Comparison of ENCODE assay signal across 22 mouse cellular contexts in genomic region chr8:89303326-89303725, GRCm38 (mm10).
A peak's percentile ranks its signal among the peaks of the same experiment; 100 is the strongest.
DNase-seq lines count a peak whose midpoint lies in the region; ATAC-seq and TF ChIP-seq lines count a peak whose summit lies in the region.
"Had no signal": no experiment of that assay in that cellular context is flagged by ENCODE, and none has a peak within 500 bp of the region (broad histone marks: within the 10 kb centered on the region; RNA-seq: fewer than 3 reads in every experiment).

No protein-coding gene starts in this region.

- WGBS in liver, adult 2 months: 27% methylated on average over 4 of the region's 4 CpGs
- WGBS in liver, embryonic 11.5 days: 70% methylated on average over 4 of the region's 4 CpGs
- 58% methylated on average over 4 of the region's 4 CpGs for WGBS in lung, adult 2 months
- 84% methylated on average over 4 of the region's 4 CpGs for WGBS in midbrain, embryonic 11.5 days
- WGBS in midbrain, embryonic 16.5 days: 91% methylated on average over 4 of the region's 4 CpGs

- peak; percentile 87 for DNase-seq in liver, adult 2 months (ENCODE audit: extremely low read depth, low read depth, low spot score)
- DNase-seq in liver, embryonic 11.5 days (ENCODE audit: low spot score): no peak
- DNase-seq in lung, postnatal 25 days (ENCODE audit: low spot score): peak; percentile 28
- DNase-seq in lung, adult 2 months: no peak
- DNase-seq in midbrain, embryonic 11.5 days (ENCODE audit: low spot score, missing footprints): peak; percentile 17
- DNase-seq: adrenal gland, adult 2 months; adrenal gland, postnatal 10 days; adrenal gland, postnatal 25 days; cerebellum, adult 11 months; cerebellum, adult 18-20 months; cerebellum, adult 8-10 months; cerebellum, adult 9-11 months; cerebellum, postnatal 14 days; cerebellum, postnatal 36 days; embryo, embryonic 11 days had no signal

- H3K9ac ChIP-seq in liver, adult 2 months (ENCODE audit: low read depth, low read length): no peak overlapping the region
- H3K9ac ChIP-seq in liver, embryonic 11.5 days (ENCODE audit: low read depth, low read length): no peak overlapping the region
- H3K9ac ChIP-seq in midbrain, embryonic 11.5 days (ENCODE audit: low read length): no peak overlapping the region
- H3K9ac ChIP-seq in midbrain, embryonic 16.5 days (ENCODE audit: low read depth, low read length): no peak overlapping the region
- H3K9ac ChIP-seq: embryonic facial prominence, embryonic 13.5 days; embryonic facial prominence, embryonic 15.5 days; forebrain, embryonic 12.5 days had no signal

- no peak overlapping the region for H3K27ac ChIP-seq in liver, adult 2 months (replicated peaks; ENCODE audit: insufficient read depth, low read depth, low read length)
- H3K27ac ChIP-seq in liver, embryonic 11.5 days (ENCODE audit: low read depth, low read length): no peak overlapping the region
- no peak overlapping the region for H3K27ac ChIP-seq in midbrain, embryonic 11.5 days (ENCODE audit: low read depth, low read length)
- H3K27ac ChIP-seq in midbrain, embryonic 16.5 days (ENCODE audit: low read length): no peak overlapping the region
- H3K27ac ChIP-seq: embryonic facial prominence, embryonic 13.5 days; embryonic facial prominence, embryonic 15.5 days; forebrain, embryonic 12.5 days had no signal

- no peak for ATAC-seq in liver, embryonic 11.5 days (replicated peaks; ENCODE audit: low FRiP score)
- ATAC-seq in midbrain, embryonic 11.5 days (ENCODE audit: low FRiP score): no peak
- ATAC-seq in midbrain, embryonic 16.5 days: no peak
- ATAC-seq: forebrain, embryonic 14.5 days had no signal

- H3K4me1 ChIP-seq in liver, adult 2 months (ENCODE audit: control insufficient read depth, insufficient read depth, low read length): peaks cover 1% of the 10 kb centered on the region
- no peaks in the 10 kb centered on the region for H3K4me1 ChIP-seq in liver, embryonic 11.5 days (replicated peaks; ENCODE audit: control insufficient read depth, insufficient read depth, low read length)
- no peaks in the 10 kb centered on the region for H3K4me1 ChIP-seq in lung, adult 2 months (ENCODE audit: control insufficient read depth, insufficient read depth, low read length)
- H3K4me1 ChIP-seq in midbrain, embryonic 11.5 days (ENCODE audit: control insufficient read depth, insufficient read depth, low read length): peaks cover 7% of the 10 kb centered on the region
- H3K4me1 ChIP-seq in midbrain, embryonic 16.5 days (ENCODE audit: control insufficient read depth, insufficient read depth, low read length): peaks cover 3% of the 10 kb centered on the region; the same call in 1 of the 2 replicates
- H3K4me1 ChIP-seq: embryonic facial prominence, embryonic 15.5 days had no signal

- H3K4me3 ChIP-seq in liver, adult 2 months (ENCODE audit: insufficient read depth, low read depth, low read length): no peak overlapping the region
- no peak overlapping the region for H3K4me3 ChIP-seq in liver, embryonic 11.5 days (ENCODE audit: low read depth, low read length)
- no peak overlapping the region for H3K4me3 ChIP-seq in lung, adult 2 months (replicated peaks; ENCODE audit: extremely low read depth, low read depth, low read length)
- no peak overlapping the region for H3K4me3 ChIP-seq in midbrain, embryonic 11.5 days (ENCODE audit: low read depth, low read length)
- H3K4me3 ChIP-seq in midbrain, embryonic 16.5 days (ENCODE audit: low read depth, low read length): no peak overlapping the region
- H3K4me3 ChIP-seq: embryonic facial prominence, embryonic 13.5 days; embryonic facial prominence, embryonic 15.5 days; erythroblast, embryonic 14.5 days; forebrain, embryonic 10.5 days; forebrain, embryonic 12.5 days had no signal

- H3K79me2 ChIP-seq in liver, adult 2 months (ENCODE audit: control insufficient read depth, insufficient read depth, low read length): no peaks in the 10 kb centered on the region

- H3K27me3 ChIP-seq in liver, adult 2 months (ENCODE audit: control insufficient read depth, insufficient read depth, low read length): no peaks in the 10 kb centered on the region
- no peaks in the 10 kb centered on the region for H3K27me3 ChIP-seq in liver, embryonic 11.5 days (replicated peaks; ENCODE audit: control insufficient read depth, insufficient read depth, low read length)
- H3K27me3 ChIP-seq in midbrain, embryonic 11.5 days (ENCODE audit: control insufficient read depth, insufficient read depth, low read length): no peaks in the 10 kb centered on the region
- H3K27me3 ChIP-seq in midbrain, embryonic 16.5 days (ENCODE audit: control insufficient read depth, insufficient read depth, low read depth, low read length): no peaks in the 10 kb centered on the region
- H3K27me3 ChIP-seq: embryonic facial prominence, embryonic 15.5 days had no signal

- no peak overlapping the region for H3K4me2 ChIP-seq in liver, embryonic 11.5 days
- H3K4me2 ChIP-seq in midbrain, embryonic 11.5 days: no peak overlapping the region
- H3K4me2 ChIP-seq in midbrain, embryonic 16.5 days (ENCODE audit: low read length): no peak overlapping the region
- H3K4me2 ChIP-seq: embryonic facial prominence, embryonic 13.5 days; embryonic facial prominence, embryonic 15.5 days; forebrain, embryonic 12.5 days had no signal

- no peak for TF ChIP-seq POLR2A in liver, adult 2 months (IDR thresholded peaks at IDR 0.05; ENCODE audit: extremely low read depth, insufficient read depth, low read length)
- TF ChIP-seq POLR2A in lung, adult 2 months (IDR thresholded peaks at IDR 0.05; ENCODE audit: borderline replicate concordance, extremely low read depth, low read depth, low read length): no peak

- no peaks in the 10 kb centered on the region for H3K9me3 ChIP-seq in liver, embryonic 11.5 days (ENCODE audit: control insufficient read depth, low read length)
- H3K9me3 ChIP-seq in midbrain, embryonic 11.5 days (ENCODE audit: control insufficient read depth, low read length): no peaks in the 10 kb centered on the region
- no peaks in the 10 kb centered on the region for H3K9me3 ChIP-seq in midbrain, embryonic 16.5 days (replicated peaks; ENCODE audit: control insufficient read depth, low read length, poor library complexity, severe bottlenecking)
- H3K9me3 ChIP-seq: embryonic facial prominence, embryonic 13.5 days; embryonic facial prominence, embryonic 15.5 days; forebrain, embryonic 10.5 days; forebrain, embryonic 12.5 days had no signal

- no peaks in the 10 kb centered on the region for H3K36me3 ChIP-seq in liver, adult 2 months (ENCODE audit: control insufficient read depth, insufficient read depth, low read length)
- H3K36me3 ChIP-seq in liver, embryonic 11.5 days (ENCODE audit: control insufficient read depth, insufficient read depth, low read length): no peaks in the 10 kb centered on the region
- no peaks in the 10 kb centered on the region for H3K36me3 ChIP-seq in midbrain, embryonic 11.5 days (ENCODE audit: control insufficient read depth, insufficient read depth, low read length)
- H3K36me3 ChIP-seq in midbrain, embryonic 16.5 days (ENCODE audit: control insufficient read depth, insufficient read depth, low read length): no peaks in the 10 kb centered on the region
- H3K36me3 ChIP-seq: embryonic facial prominence, embryonic 13.5 days; embryonic facial prominence, embryonic 15.5 days; forebrain, embryonic 10.5 days; forebrain, embryonic 12.5 days had no signal

- TF ChIP-seq CTCF in liver, adult 2 months (IDR thresholded peaks at IDR 0.05; ENCODE audit: low read depth, low read length): no peak
- no peak for TF ChIP-seq CTCF in lung, adult 2 months (IDR thresholded peaks at IDR 0.05; ENCODE audit: insufficient read depth, low read length)

Comparison
In these comparisons a context has a peak if more than half of its experiments do, and no peak if none do; other contexts are left out.
1. DNase-seq: peak in liver, adult 2 months (single experiment), lung, postnatal 25 days (single experiment) and midbrain, embryonic 11.5 days (single experiment); none in liver, embryonic 11.5 days (single experiment) and lung, adult 2 months (single experiment).